Mouse (Mus musculus): ENCODE data around the gene Faap24.

GRCm38 (mm10) chr7:35395734-35396456 is 741 bp downstream of the Faap24 start:
- TF ChIP-seq POLR2A (IDR thresholded peaks at IDR 0.05; ENCODE audit: low read depth, low read length) (no peak), CTCF (conservative IDR thresholded peaks at IDR 0.05; ENCODE audit: insufficient read depth, insufficient read length, low read depth, low read length) (no peak)

Data from kidney, adult 2 months (tissue).